Mouse (Mus musculus): ENCODE measurements at regions not wholly inside any gene's neighbourhood (a gene's known extent, or its start where the extent isn't known, plus 50 kb on each side); places are given as distances from the start of the nearest gene placed in this dataset.
A peak's percentile ranks its signal among the peaks of the same experiment; 100 is the strongest.

- Histone ChIP-seq H3K9me3 (replicated peaks; ENCODE audit: control insufficient read depth, low read length) (no peaks in the 10 kb centered on the region), H3K27ac (ENCODE audit: low read depth) (no peak overlapping the region), H3K4me3 (ENCODE audit: low read depth, low read length) (no peak overlapping the region), H3K4me2 (ENCODE audit: low read depth, low read length) (no peak overlapping the region), H3K27me3 (ENCODE audit: control insufficient read depth, insufficient read depth, low read length) (no peaks in the 10 kb centered on the region), H3K4me1 (ENCODE audit: control insufficient read depth, insufficient read depth) (peaks cover 14% of the 10 kb centered on the region), H3K36me3 (replicated peaks; ENCODE audit: control insufficient read depth, insufficient read depth, low read length) (no peaks in the 10 kb centered on the region), H3K9ac (replicated peaks; ENCODE audit: low read depth, low read length) (no peak overlapping the region)
- WGBS: 41% methylated on average over 2 of the region's 2 CpGs
- no peak for DNase-seq (ENCODE audit: low spot score)
- no peak for ATAC-seq (ENCODE audit: insufficient read depth, low read depth)
- TF ChIP-seq EP300 (IDR thresholded peaks at IDR 0.05; ENCODE audit: low read depth): no peak
- no peak for TF ChIP-seq CTCF (IDR thresholded peaks at IDR 0.05; ENCODE audit: low read depth)
Observed at GRCm38 (mm10) chr7:133181388-133181787, 57.2 kb upstream of the Ctbp2 start.

- Histone ChIP-seq H3K4me2 (ENCODE audit: low read depth, low read length) (peak overlapping the region; percentile 26), H3K27ac (ENCODE audit: low read depth) (peak overlapping the region; percentile 45), H3K4me1 (ENCODE audit: control insufficient read depth, insufficient read depth) (peaks cover 14% of the 10 kb centered on the region), H3K9me3 (replicated peaks; ENCODE audit: control insufficient read depth, low read length) (no peaks in the 10 kb centered on the region), H3K4me3 (ENCODE audit: low read depth, low read length) (no peak overlapping the region), H3K9ac (replicated peaks; ENCODE audit: low read depth, low read length) (no peak overlapping the region), H3K36me3 (replicated peaks; ENCODE audit: control insufficient read depth, insufficient read depth, low read length) (no peaks in the 10 kb centered on the region), H3K27me3 (ENCODE audit: control insufficient read depth, insufficient read depth, low read length) (no peaks in the 10 kb centered on the region)
- 0 out of 2 replicates have a peak, but pooled peaks have one; percentile 18 for TF ChIP-seq EP300 (IDR thresholded peaks at IDR 0.05; ENCODE audit: low read depth)
- TF ChIP-seq CTCF (IDR thresholded peaks at IDR 0.05; ENCODE audit: low read depth): no peak
- no peak for ATAC-seq (ENCODE audit: insufficient read depth, low read depth)
- DNase-seq (ENCODE audit: low spot score): no peak
- 45% methylated on average over 4 of the region's 4 CpGs for WGBS
Observed at GRCm38 (mm10) chr7:133177179-133177575, 53.0 kb upstream of the Ctbp2 start.

DNA sequence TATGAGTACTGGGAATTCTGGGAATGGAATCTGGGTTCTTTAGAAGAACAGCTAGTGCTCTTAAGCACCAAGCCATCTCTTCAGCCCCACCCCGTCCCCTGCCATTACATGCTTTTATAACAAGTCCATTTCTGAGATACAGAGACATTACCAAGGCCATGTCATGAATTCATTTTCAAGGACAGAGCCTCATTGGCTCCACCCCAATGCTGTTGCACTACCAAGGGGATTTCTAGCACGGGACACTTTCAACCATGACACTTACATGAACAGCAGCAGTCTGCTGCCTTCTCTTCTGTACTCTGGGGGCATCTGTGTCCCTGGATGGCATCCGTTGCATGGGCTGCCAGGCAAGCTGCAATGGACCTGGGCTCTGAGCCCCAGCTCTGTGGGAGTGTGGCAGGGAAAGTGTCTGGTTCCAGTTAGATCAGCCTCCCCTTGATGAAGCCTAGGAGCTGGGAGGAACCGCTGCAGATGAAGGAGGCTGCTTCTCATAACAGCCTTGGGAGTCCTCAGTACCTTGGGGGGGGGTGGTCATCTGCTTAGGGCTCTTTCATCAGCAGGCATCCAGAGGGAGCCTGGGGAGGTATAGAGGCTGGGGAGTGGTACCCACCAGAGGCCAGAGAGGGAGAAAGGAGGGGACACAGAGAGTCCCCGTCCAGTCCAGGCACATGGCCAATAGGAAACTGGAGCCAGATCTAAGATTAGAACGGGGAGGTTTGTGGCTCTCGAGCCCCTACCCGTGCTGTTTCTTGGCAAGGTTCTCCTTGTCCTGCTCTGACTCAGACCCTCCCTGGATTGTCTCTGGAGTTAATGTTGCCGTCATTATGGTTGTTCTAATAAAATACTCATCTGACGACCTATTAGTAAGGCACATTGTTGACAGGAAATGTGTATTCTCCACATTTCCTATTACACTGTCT lies 52.4 kb upstream of the Ctbp2 start:
- Histone ChIP-seq H3K4me1 (ENCODE audit: control insufficient read depth, insufficient read depth) (peaks cover 14% of the 10 kb centered on the region), H3K4me2 (ENCODE audit: low read depth, low read length) (peak overlapping the region; percentile 26), H3K9ac (replicated peaks; ENCODE audit: low read depth, low read length) (no peak overlapping the region), H3K36me3 (replicated peaks; ENCODE audit: control insufficient read depth, insufficient read depth, low read length) (no peaks in the 10 kb centered on the region), H3K27ac (ENCODE audit: low read depth) (peak overlapping the region; percentile 62), H3K27me3 (ENCODE audit: control insufficient read depth, insufficient read depth, low read length) (no peaks in the 10 kb centered on the region), H3K4me3 (ENCODE audit: low read depth, low read length) (no peak overlapping the region), H3K9me3 (replicated peaks; ENCODE audit: control insufficient read depth, low read length) (no peaks in the 10 kb centered on the region)
- ATAC-seq (ENCODE audit: insufficient read depth, low read depth) (peak; percentile 79), DNase-seq (ENCODE audit: low spot score) (peak; percentile 75)
- no peak for TF ChIP-seq CTCF (IDR thresholded peaks at IDR 0.05; ENCODE audit: low read depth)
- TF ChIP-seq EP300 (IDR thresholded peaks at IDR 0.05; ENCODE audit: low read depth): 0 out of 2 replicates have a peak, but pooled peaks have one; percentile 61
- WGBS: 20% methylated on average over 10 of the region's 10 CpGs

All from heart, postnatal 0 days (tissue).